Mouse (Mus musculus): ENCODE measurements around the gene Rps8.

- TF ChIP-seq POLR2A (IDR thresholded peaks at IDR 0.05; ENCODE audit: low read depth, low read length), result peak; percentile 90
- TF ChIP-seq CTCF (IDR thresholded peaks at IDR 0.05; ENCODE audit: extremely low read depth, insufficient read depth, insufficient read length, insufficient replicate concordance), result no peak
Observed at GRCm38 (mm10) chr4:117155792-117156355, at the start of gene Rps8.
